Mouse (Mus musculus) intestine, embryonic 14.5 days (tissue): ENCODE measurements around the gene Rnf152. TPM values are rescaled to one million over a fixed set of nuclear protein-coding genes. Genes with fewer than 3 reads are reported as not detected.

Experiments used
- ATAC-seq: fragments of 200-750 bp; cut with Nextera tagmentation; replicated peaks from 2 replicates; pipeline ENCODE4 v1.8.0; 2017; ENCODE audit warnings: low read depth, moderate number of reproducible peaks, moderate TSS enrichment, moderate library complexity; ENCODE audit not compliant: low FRiP score, low TSS enrichment
- DNase-seq: peaks from one replicate; pipeline ENCODE4 v3.0.0-alpha.2; 2018; ENCODE audit warnings: low spot score
- H3K27ac ChIP-seq: fragments of 300-500 bp; sonication (generic); 2 replicates; pipeline ENCODE4 v1.5.1; 2014; ENCODE audit warnings: low read depth, mild to moderate bottlenecking, control low read depth
- H3K27me3 ChIP-seq: fragments of 300-500 bp; sonication (generic); replicated peaks from 2 replicates; pipeline ENCODE4 v1.6.1; 2014; ENCODE audit warnings: low read length, control low read depth; ENCODE audit not compliant: control insufficient read depth, insufficient read depth
- H3K36me3 ChIP-seq: fragments of 300-500 bp; sonication (generic); 2 replicates; pipeline ENCODE4 v1.6.1; 2014; ENCODE audit warnings: low read length, control low read depth; ENCODE audit not compliant: control insufficient read depth, insufficient read depth
- H3K4me1 ChIP-seq: fragments of 300-500 bp; sonication (generic); replicated peaks from 2 replicates; pipeline ENCODE4 v1.6.1; 2014; ENCODE audit warnings: low read length, control low read depth, mixed read lengths; ENCODE audit not compliant: control insufficient read depth, insufficient read depth
- H3K4me2 ChIP-seq: fragments of 300-500 bp; sonication (generic); 2 replicates; pipeline ENCODE4 v1.6.1; 2014; ENCODE audit warnings: low read length
- H3K4me3 ChIP-seq: fragments of 300-500 bp; sonication (generic); 2 replicates; pipeline ENCODE4 v1.5.1; 2014; ENCODE audit warnings: low read depth, low read length, control low read depth, mixed read lengths
- H3K9ac ChIP-seq: fragments of 300-500 bp; sonication (generic); 2 replicates; pipeline ENCODE4 v1.6.1; 2014; ENCODE audit warnings: mild to moderate bottlenecking, low read length
- H3K9me3 ChIP-seq: fragments of 300-500 bp; sonication (generic); 2 replicates; pipeline ENCODE4 v1.6.1; 2016; ENCODE audit warnings: low read length, control low read depth; ENCODE audit not compliant: control insufficient read depth
- WGBS: fragments of 180-500 bp; shearing (Covaris S2); extraction: QIAGEN DNeasy Blood & Tissue Kit; methylation state at CpG from one replicate; pipeline ENCODE4 v1.1.7; 2014; 5-methylcytosine and 5-hydroxymethylcytosine counted together
- polyA plus RNA-seq: library from polyadenylated mRNA; unstranded; fragments of >200 nt; fragmentation: Nextera tagmentation; extraction: Ambion mirVana; gene quantifications from 2 replicates; pipeline ENCODE4 v1.2.1, GENCODE M21; 2014

The Rnf152 gene
- polyA plus RNA-seq, 1 experiment from 2014 or later: 2.1 TPM

- 0 out of 2 replicates have a peak, but pooled peaks cover 3% of the 10 kb centered on the region for H3K9me3 ChIP-seq
- no peak overlapping the region for H3K9ac ChIP-seq
- no peaks in the 10 kb centered on the region for H3K4me1 ChIP-seq
- no peaks in the 10 kb centered on the region for H3K36me3 ChIP-seq
- H3K27me3 ChIP-seq: no peaks in the 10 kb centered on the region
- H3K4me2 ChIP-seq: no peak overlapping the region
- 82% methylated on average over 2 of the region's 2 CpGs for WGBS
- no peak overlapping the region for H3K4me3 ChIP-seq
- ATAC-seq (no peak), DNase-seq (no peak)
- H3K27ac ChIP-seq: no peak overlapping the region
Observed at GRCm38 (mm10) chr1:105291859-105292258, 64.7 kb downstream of the Rnf152 start.

- no peak for DNase-seq
- no peaks in the 10 kb centered on the region for H3K9me3 ChIP-seq
- no peak for ATAC-seq
- no peaks in the 10 kb centered on the region for H3K36me3 ChIP-seq
- no peak overlapping the region for H3K9ac ChIP-seq
- no peaks in the 10 kb centered on the region for H3K4me1 ChIP-seq
- WGBS: 71% methylated on average over 4 of the region's 4 CpGs
- H3K27ac ChIP-seq: no peak overlapping the region
- H3K27me3 ChIP-seq: no peaks in the 10 kb centered on the region
- no peak overlapping the region for H3K4me2 ChIP-seq
- no peak overlapping the region for H3K4me3 ChIP-seq
Observed at GRCm38 (mm10) chr1:105287536-105287935, 69.0 kb downstream of the Rnf152 start.

- Histone ChIP-seq H3K36me3 (no peaks in the 10 kb centered on the region), H3K9me3 (no peaks in the 10 kb centered on the region), H3K4me2 (no peak overlapping the region), H3K4me3 (no peak overlapping the region), H3K4me1 (no peaks in the 10 kb centered on the region), H3K27me3 (no peaks in the 10 kb centered on the region), H3K9ac (no peak overlapping the region), H3K27ac (no peak overlapping the region)
- DNase-seq (no peak), ATAC-seq (no peak)
- 74% methylated on average over 5 of the region's 5 CpGs for whole genome bisulfite sequencing
Observed at GRCm38 (mm10) chr1:105286906-105287305, 69.6 kb downstream of the Rnf152 start.

- H3K4me2 ChIP-seq: no peak overlapping the region
- no peak for ATAC-seq
- WGBS: 89% methylated on average over 4 of the region's 4 CpGs
Observed at GRCm38 (mm10) chr1:105285001-105285400, 71.5 kb downstream of the Rnf152 start.

GRCm38 (mm10) chr1:105284116-105284515 lies 72.4 kb downstream of the Rnf152 start:
- Histone ChIP-seq H3K4me3 (no peak overlapping the region), H3K36me3 (no peaks in the 10 kb centered on the region), H3K9ac (no peak overlapping the region), H3K27me3 (no peaks in the 10 kb centered on the region), H3K4me2 (no peak overlapping the region), H3K9me3 (no peaks in the 10 kb centered on the region), H3K4me1 (no peaks in the 10 kb centered on the region), H3K27ac (no peak overlapping the region)
- no peak for DNase-seq
- ATAC-seq: no peak
- WGBS: 68% methylated on average over 8 of the region's 8 CpGs

More at GRCm38 (mm10) chr1:105285001-105285400, 71.5 kb downstream of the Rnf152 start:
- Histone ChIP-seq H3K27ac (no peak overlapping the region), H3K9ac (no peak overlapping the region), H3K36me3 (no peaks in the 10 kb centered on the region), H3K4me1 (no peaks in the 10 kb centered on the region), H3K4me3 (no peak overlapping the region), H3K9me3 (no peaks in the 10 kb centered on the region), H3K27me3 (no peaks in the 10 kb centered on the region)
- no peak for DNase-seq

GRCm38 (mm10) chr1:105281277-105281676 lies 75.2 kb downstream of the Rnf152 start:
- ATAC-seq (no peak), DNase-seq (no peak)
- no peaks in the 10 kb centered on the region for H3K9me3 ChIP-seq
- H3K27me3 ChIP-seq: no peaks in the 10 kb centered on the region
- H3K27ac ChIP-seq: no peak overlapping the region
- no peak overlapping the region for H3K9ac ChIP-seq
- WGBS: 43% methylated on average over 3 of the region's 3 CpGs
- H3K36me3 ChIP-seq: no peaks in the 10 kb centered on the region
- H3K4me3 ChIP-seq: no peak overlapping the region
- no peak overlapping the region for H3K4me2 ChIP-seq
- no peaks in the 10 kb centered on the region for H3K4me1 ChIP-seq

GRCm38 (mm10) chr1:105280160-105280559 lies 76.3 kb downstream of the Rnf152 start:
- no peak for ATAC-seq
- Histone ChIP-seq H3K9ac (no peak overlapping the region), H3K4me2 (no peak overlapping the region), H3K9me3 (no peaks in the 10 kb centered on the region), H3K27me3 (no peaks in the 10 kb centered on the region), H3K36me3 (no peaks in the 10 kb centered on the region), H3K4me3 (no peak overlapping the region), H3K27ac (no peak overlapping the region), H3K4me1 (no peaks in the 10 kb centered on the region)
- WGBS: 71% methylated on average over 2 of the region's 2 CpGs
- no peak for DNase-seq

- no peaks in the 10 kb centered on the region for H3K4me1 ChIP-seq
- ATAC-seq (no peak), DNase-seq (no peak)
- no peak overlapping the region for H3K4me2 ChIP-seq
- 91% methylated on average over 3 of the region's 3 CpGs for WGBS
- no peaks in the 10 kb centered on the region for H3K27me3 ChIP-seq
- H3K27ac ChIP-seq: no peak overlapping the region
- no peaks in the 10 kb centered on the region for H3K9me3 ChIP-seq
- no peak overlapping the region for H3K4me3 ChIP-seq
- H3K9ac ChIP-seq: no peak overlapping the region
- no peaks in the 10 kb centered on the region for H3K36me3 ChIP-seq
Observed at GRCm38 (mm10) chr1:105274500-105275194, 81.9 kb downstream of the Rnf152 start.

GRCm38 (mm10) chr1:105271104-105271503 lies 85.4 kb downstream of the Rnf152 start:
- DNase-seq (no peak), ATAC-seq (no peak)
- 93% methylated on average over 10 of the region's 10 CpGs for WGBS
- no peaks in the 10 kb centered on the region for H3K36me3 ChIP-seq
- no peaks in the 10 kb centered on the region for H3K27me3 ChIP-seq
- no peak overlapping the region for H3K27ac ChIP-seq
- no peaks in the 10 kb centered on the region for H3K9me3 ChIP-seq
- no peak overlapping the region for H3K4me3 ChIP-seq
- H3K9ac ChIP-seq: no peak overlapping the region
- no peak overlapping the region for H3K4me2 ChIP-seq
- H3K4me1 ChIP-seq: no peaks in the 10 kb centered on the region
